Mouse (Mus musculus): ENCODE results near the gene Zfp62. TPM values are rescaled to one million over a fixed set of nuclear protein-coding genes. Genes with fewer than 3 reads are reported as not detected.

The Zfp62 gene
- polyA plus RNA-seq, 1 experiment from 2014 or later = 34.5 TPM

DNA sequence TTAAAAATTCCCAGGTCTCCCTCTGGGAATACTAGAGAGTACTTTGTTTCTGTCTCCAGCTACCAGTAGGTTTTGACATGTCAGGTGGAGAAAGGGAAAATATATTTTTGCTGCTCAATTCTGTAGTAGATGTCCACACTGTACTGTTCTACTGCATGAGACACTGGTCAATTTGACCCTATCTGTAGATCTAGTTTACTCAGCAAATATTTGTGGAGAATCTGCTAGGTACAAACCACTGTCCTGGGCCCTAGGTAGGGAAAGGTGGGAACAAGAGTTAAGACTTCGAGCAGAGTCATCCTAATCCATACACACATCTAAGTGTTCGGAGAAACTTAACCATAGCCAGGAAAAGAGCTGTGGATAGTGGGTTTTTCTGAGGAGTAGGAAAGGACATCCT lies 16.2 kb downstream of the Zfp62 start:
- DNase-seq (ENCODE audit: low spot score) = no peak
- no peak overlapping the region for H3K27ac ChIP-seq (ENCODE audit: low read depth)
- no peak overlapping the region for H3K4me2 ChIP-seq (ENCODE audit: low read length)
- peaks cover 35% of the 10 kb centered on the region for H3K36me3 ChIP-seq (ENCODE audit: control insufficient read depth, insufficient read depth, low read length)
- 92% methylated on average over 2 of the region's 2 CpGs for WGBS
- H3K27me3 ChIP-seq (replicated peaks; ENCODE audit: control insufficient read depth, insufficient read depth, low read length) = no peaks in the 10 kb centered on the region
- no peak overlapping the region for H3K4me3 ChIP-seq (ENCODE audit: low read depth, low read length)
- H3K9ac ChIP-seq (ENCODE audit: low read length) = no peak overlapping the region
- H3K4me1 ChIP-seq (replicated peaks; ENCODE audit: control insufficient read depth, insufficient read depth, low read length) = no peaks in the 10 kb centered on the region
- ATAC-seq (replicated peaks; ENCODE audit: low FRiP score, low TSS enrichment, low read depth) = no peak
- no peaks in the 10 kb centered on the region for H3K9me3 ChIP-seq (ENCODE audit: control insufficient read depth, low read length)

DNA sequence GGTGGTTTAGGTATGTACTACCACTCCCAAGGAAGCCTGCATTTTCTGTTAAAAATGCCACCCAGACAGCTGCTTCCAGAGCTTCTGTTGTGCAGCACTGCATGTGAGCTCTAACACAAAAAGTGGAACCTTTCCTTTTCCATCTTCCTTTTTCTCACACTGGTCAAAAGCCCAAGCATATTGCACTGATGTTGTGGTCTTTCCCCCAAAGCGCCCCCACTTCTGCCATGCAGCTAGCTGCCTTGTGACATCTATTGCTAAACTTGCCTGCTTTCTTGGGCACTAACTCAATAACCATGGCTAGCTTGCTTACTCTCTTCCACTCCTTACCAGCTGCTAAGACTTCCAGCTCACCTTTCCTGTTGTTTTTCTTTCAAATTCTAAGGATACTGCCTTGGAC lies 21.4 kb downstream of the Zfp62 start:
- Histone ChIP-seq H3K4me3 (ENCODE audit: low read depth, low read length) (no peak overlapping the region), H3K36me3 (ENCODE audit: control insufficient read depth, insufficient read depth, low read length) (no peaks in the 10 kb centered on the region), H3K9me3 (ENCODE audit: control insufficient read depth, low read length) (no peaks in the 10 kb centered on the region), H3K9ac (ENCODE audit: low read length) (no peak overlapping the region), H3K4me2 (ENCODE audit: low read length) (no peak overlapping the region), H3K4me1 (replicated peaks; ENCODE audit: control insufficient read depth, insufficient read depth, low read length) (no peaks in the 10 kb centered on the region), H3K27me3 (replicated peaks; ENCODE audit: control insufficient read depth, insufficient read depth, low read length) (no peaks in the 10 kb centered on the region), H3K27ac (ENCODE audit: low read depth) (no peak overlapping the region)
- WGBS = 74% methylated on average over 1 of the region's 1 CpGs
- DNase-seq (ENCODE audit: low spot score) (no peak), ATAC-seq (replicated peaks; ENCODE audit: low FRiP score, low TSS enrichment, low read depth) (no peak)

DNA sequence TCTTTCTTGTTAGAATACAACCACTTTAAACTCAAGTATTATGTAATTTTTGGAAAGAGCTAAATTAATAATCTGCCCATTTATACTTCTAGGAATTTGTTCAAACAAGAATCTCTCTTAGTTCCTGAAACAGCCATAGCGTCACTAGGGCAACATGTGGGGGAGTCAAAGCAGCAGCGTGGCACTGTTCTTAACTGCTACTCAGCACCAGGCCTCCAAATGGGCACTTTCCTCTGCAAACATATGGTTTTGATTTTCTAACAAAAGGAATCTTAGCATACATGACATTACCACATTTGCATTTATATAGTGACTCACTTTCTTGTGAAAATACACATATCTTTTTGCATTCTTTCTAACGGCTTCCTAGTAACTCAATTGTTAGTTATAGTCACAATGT lies 29.7 kb downstream of the Zfp62 start:
- H3K36me3 ChIP-seq (ENCODE audit: control insufficient read depth, insufficient read depth, low read length) = no peaks in the 10 kb centered on the region
- H3K4me1 ChIP-seq (replicated peaks; ENCODE audit: control insufficient read depth, insufficient read depth, low read length) = no peaks in the 10 kb centered on the region
- no peak overlapping the region for H3K4me2 ChIP-seq (ENCODE audit: low read length)
- ATAC-seq (replicated peaks; ENCODE audit: low FRiP score, low TSS enrichment, low read depth) (no peak), DNase-seq (ENCODE audit: low spot score) (no peak)
- H3K27ac ChIP-seq (ENCODE audit: low read depth) = no peak overlapping the region
- H3K4me3 ChIP-seq (ENCODE audit: low read depth, low read length) = no peak overlapping the region
- no peaks in the 10 kb centered on the region for H3K9me3 ChIP-seq (ENCODE audit: control insufficient read depth, low read length)
- WGBS = 85% methylated on average over 3 of the region's 3 CpGs
- H3K9ac ChIP-seq (ENCODE audit: low read length) = no peak overlapping the region
- H3K27me3 ChIP-seq (replicated peaks; ENCODE audit: control insufficient read depth, insufficient read depth, low read length) = no peaks in the 10 kb centered on the region

DNA sequence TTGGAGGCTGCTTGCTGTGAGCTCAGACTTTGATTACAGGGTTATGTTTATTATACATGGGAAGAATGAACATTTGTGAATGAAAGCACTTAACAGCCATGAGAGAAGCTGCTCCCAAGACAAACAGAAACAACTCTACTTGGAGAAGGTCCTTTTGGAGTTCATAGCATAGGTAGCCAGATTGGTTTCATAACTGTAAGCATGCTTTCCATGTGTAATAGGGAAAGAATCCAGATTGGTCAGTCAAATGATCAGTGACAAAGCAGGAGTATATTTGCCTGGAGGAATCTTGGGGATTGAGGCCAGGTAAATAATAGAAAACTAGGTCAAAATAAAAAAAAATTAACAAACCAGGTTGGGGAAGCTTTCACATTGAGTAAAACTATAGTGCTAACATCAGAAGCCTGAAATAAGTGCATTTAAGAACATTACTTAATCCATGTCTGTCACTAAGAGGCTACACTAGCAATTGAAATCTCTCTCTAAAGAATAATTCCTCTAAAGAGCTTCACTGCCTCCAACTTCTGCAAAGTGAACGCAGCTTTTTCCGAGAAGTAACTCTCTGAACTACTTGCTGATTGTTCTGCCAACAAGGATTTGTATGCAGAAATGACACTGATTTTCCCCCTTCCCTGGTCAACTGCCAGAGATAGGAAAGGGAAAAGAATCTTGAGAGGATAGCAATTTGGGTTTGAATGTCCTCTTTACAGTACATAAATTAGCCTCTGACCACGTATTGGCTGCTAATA lies 32.5 kb downstream of the Zfp62 start:
- H3K27ac ChIP-seq (ENCODE audit: low read depth) = no peak overlapping the region
- H3K4me3 ChIP-seq (ENCODE audit: low read depth, low read length) = no peak overlapping the region
- H3K4me1 ChIP-seq (replicated peaks; ENCODE audit: control insufficient read depth, insufficient read depth, low read length) = no peaks in the 10 kb centered on the region
- no peaks in the 10 kb centered on the region for H3K27me3 ChIP-seq (replicated peaks; ENCODE audit: control insufficient read depth, insufficient read depth, low read length)
- H3K9ac ChIP-seq (ENCODE audit: low read length) = no peak overlapping the region
- H3K36me3 ChIP-seq (ENCODE audit: control insufficient read depth, insufficient read depth, low read length) = no peaks in the 10 kb centered on the region
- no peak overlapping the region for H3K4me2 ChIP-seq (ENCODE audit: low read length)
- ATAC-seq (replicated peaks; ENCODE audit: low FRiP score, low TSS enrichment, low read depth) (no peak), DNase-seq (ENCODE audit: low spot score) (no peak)
- WGBS = 75% methylated on average over 3 of the region's 3 CpGs
- H3K9me3 ChIP-seq (ENCODE audit: control insufficient read depth, low read length) = no peaks in the 10 kb centered on the region

DNA sequence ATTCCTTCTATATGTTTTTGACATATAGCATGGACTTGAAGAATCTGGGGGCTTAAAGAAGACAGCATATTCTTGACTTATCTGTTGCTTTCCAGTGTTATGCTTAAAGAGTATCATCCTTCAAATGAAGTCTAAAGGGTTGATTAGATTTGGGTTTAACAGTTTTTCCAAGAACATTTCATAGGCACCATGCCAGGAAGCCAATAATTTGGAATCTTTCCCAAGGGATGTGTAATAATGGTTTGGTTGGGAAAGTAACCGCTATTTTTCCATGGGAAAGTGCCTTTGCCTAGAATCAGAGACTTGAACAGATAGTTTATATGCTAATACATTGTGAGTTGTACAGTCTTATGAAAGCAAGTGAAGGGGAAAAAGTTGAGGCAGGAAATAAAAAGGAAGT lies 33.8 kb downstream of the Zfp62 start:
- Histone ChIP-seq H3K4me3 (ENCODE audit: low read depth, low read length) (no peak overlapping the region), H3K36me3 (ENCODE audit: control insufficient read depth, insufficient read depth, low read length) (no peaks in the 10 kb centered on the region), H3K4me2 (ENCODE audit: low read length) (no peak overlapping the region), H3K9me3 (ENCODE audit: control insufficient read depth, low read length) (no peaks in the 10 kb centered on the region), H3K9ac (ENCODE audit: low read length) (no peak overlapping the region), H3K27ac (ENCODE audit: low read depth) (no peak overlapping the region), H3K4me1 (replicated peaks; ENCODE audit: control insufficient read depth, insufficient read depth, low read length) (no peaks in the 10 kb centered on the region), H3K27me3 (replicated peaks; ENCODE audit: control insufficient read depth, insufficient read depth, low read length) (no peaks in the 10 kb centered on the region)
- ATAC-seq (replicated peaks; ENCODE audit: low FRiP score, low TSS enrichment, low read depth) (no peak), DNase-seq (ENCODE audit: low spot score) (no peak)
- WGBS = 71% methylated on average over 1 of the region's 1 CpGs

DNA sequence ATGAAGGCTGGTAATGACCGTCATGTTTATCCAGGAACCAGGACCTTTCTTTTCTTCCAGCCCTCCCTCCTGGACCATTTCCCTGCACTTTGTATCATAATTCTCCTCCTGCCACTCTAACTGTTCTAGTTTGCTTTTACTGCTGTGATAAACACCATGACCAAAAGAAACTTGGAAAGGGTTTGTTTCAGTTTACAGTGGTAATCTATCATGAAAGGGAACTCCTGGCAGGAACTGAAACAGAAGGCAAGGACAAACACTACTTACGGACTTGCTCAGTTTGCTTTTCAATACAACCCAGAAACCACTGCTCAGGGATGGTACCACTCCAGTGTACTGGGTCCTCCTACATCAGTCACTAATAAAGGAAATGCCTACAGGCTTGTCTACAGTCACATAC lies 34.4 kb downstream of the Zfp62 start:
- ATAC-seq (replicated peaks; ENCODE audit: low FRiP score, low TSS enrichment, low read depth) (no peak), DNase-seq (ENCODE audit: low spot score) (no peak)
- Histone ChIP-seq H3K27me3 (replicated peaks; ENCODE audit: control insufficient read depth, insufficient read depth, low read length) (no peaks in the 10 kb centered on the region), H3K36me3 (ENCODE audit: control insufficient read depth, insufficient read depth, low read length) (no peaks in the 10 kb centered on the region), H3K9ac (ENCODE audit: low read length) (no peak overlapping the region), H3K4me3 (ENCODE audit: low read depth, low read length) (no peak overlapping the region), H3K9me3 (ENCODE audit: control insufficient read depth, low read length) (no peaks in the 10 kb centered on the region), H3K4me2 (ENCODE audit: low read length) (no peak overlapping the region), H3K27ac (ENCODE audit: low read depth) (no peak overlapping the region), H3K4me1 (replicated peaks; ENCODE audit: control insufficient read depth, insufficient read depth, low read length) (no peaks in the 10 kb centered on the region)
- WGBS = 36% methylated on average over 2 of the region's 2 CpGs

DNA sequence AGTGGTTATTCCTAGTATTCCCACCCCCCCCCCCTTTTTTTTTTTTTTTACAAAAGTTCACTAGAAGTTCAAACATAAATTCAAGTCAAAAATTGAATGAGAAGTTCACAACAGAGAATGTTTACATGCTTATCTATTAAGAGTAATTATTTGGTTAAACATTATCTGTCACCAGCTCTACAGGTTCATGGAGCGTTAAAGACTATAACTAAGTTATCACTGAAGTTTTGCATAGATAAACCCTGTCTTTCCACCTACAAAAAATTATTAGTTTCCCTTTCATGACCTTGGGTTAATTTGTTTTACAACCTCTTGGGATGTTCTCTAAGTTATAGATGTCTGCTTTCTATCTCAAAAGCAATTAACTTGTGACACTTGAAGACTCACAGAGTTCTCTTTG lies 37.2 kb downstream of the Zfp62 start:
- ATAC-seq (replicated peaks; ENCODE audit: low FRiP score, low TSS enrichment, low read depth) (no peak), DNase-seq (ENCODE audit: low spot score) (no peak)
- no peaks in the 10 kb centered on the region for H3K27me3 ChIP-seq (replicated peaks; ENCODE audit: control insufficient read depth, insufficient read depth, low read length)
- H3K4me3 ChIP-seq (ENCODE audit: low read depth, low read length) = no peak overlapping the region
- H3K9me3 ChIP-seq (ENCODE audit: control insufficient read depth, low read length) = no peaks in the 10 kb centered on the region
- H3K9ac ChIP-seq (ENCODE audit: low read length) = no peak overlapping the region
- 64% methylated on average over 1 of the region's 1 CpGs for WGBS
- H3K4me2 ChIP-seq (ENCODE audit: low read length) = no peak overlapping the region
- H3K4me1 ChIP-seq (replicated peaks; ENCODE audit: control insufficient read depth, insufficient read depth, low read length) = peaks cover 11% of the 10 kb centered on the region
- H3K36me3 ChIP-seq (ENCODE audit: control insufficient read depth, insufficient read depth, low read length) = no peaks in the 10 kb centered on the region
- no peak overlapping the region for H3K27ac ChIP-seq (ENCODE audit: low read depth)

DNA sequence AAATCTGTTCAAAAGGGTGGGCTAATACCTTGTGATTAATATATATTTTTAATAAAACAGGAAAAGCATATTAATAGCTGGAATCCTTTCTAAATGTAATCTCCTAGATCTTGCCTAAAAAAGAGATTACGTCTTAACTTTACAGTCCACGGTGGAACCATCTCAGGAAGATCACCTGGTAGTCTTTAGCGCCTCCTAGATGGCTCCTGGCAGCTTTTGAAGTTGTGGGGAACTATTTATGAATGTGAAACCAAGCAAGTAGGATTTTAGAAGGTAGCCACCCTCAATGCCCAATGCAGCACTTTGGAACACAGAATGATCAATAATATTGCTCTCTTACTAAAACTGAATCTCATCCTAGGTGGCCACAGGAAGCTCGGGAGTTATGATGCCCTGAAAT lies 37.8 kb downstream of the Zfp62 start:
- H3K9ac ChIP-seq (ENCODE audit: low read length) = no peak overlapping the region
- H3K4me2 ChIP-seq (ENCODE audit: low read length) = no peak overlapping the region
- no peaks in the 10 kb centered on the region for H3K36me3 ChIP-seq (ENCODE audit: control insufficient read depth, insufficient read depth, low read length)
- no peak for ATAC-seq (replicated peaks; ENCODE audit: low FRiP score, low TSS enrichment, low read depth)
- H3K4me1 ChIP-seq (replicated peaks; ENCODE audit: control insufficient read depth, insufficient read depth, low read length) = peaks cover 16% of the 10 kb centered on the region
- 75% methylated on average over 4 of the region's 4 CpGs for WGBS
- no peaks in the 10 kb centered on the region for H3K27me3 ChIP-seq (replicated peaks; ENCODE audit: control insufficient read depth, insufficient read depth, low read length)
- H3K9me3 ChIP-seq (ENCODE audit: control insufficient read depth, low read length) = no peaks in the 10 kb centered on the region
- no peak overlapping the region for H3K27ac ChIP-seq (ENCODE audit: low read depth)
- DNase-seq (ENCODE audit: low spot score) = no peak
- no peak overlapping the region for H3K4me3 ChIP-seq (ENCODE audit: low read depth, low read length)

DNA sequence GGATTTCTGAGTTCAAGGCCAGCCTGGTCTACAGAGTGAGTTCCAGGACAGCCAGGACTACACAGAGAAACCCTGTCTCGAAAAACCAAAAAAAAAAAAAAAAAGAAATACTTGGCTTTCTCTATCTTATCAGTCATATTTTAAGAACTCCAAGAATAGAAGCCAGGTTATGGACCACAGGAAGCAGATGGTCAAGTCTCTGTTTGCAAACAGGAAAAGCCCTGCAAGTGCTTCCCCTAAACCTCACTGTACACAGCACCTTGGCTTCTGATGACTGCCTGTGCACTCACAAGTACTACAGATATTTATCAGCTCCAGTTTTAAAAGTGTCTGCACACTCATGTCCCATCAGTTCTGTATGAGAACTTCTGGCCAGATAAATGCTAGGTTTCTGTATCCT lies 38.4 kb downstream of the Zfp62 start:
- ATAC-seq (replicated peaks; ENCODE audit: low FRiP score, low TSS enrichment, low read depth) = no peak
- Histone ChIP-seq H3K9me3 (ENCODE audit: control insufficient read depth, low read length) (no peaks in the 10 kb centered on the region), H3K4me3 (ENCODE audit: low read depth, low read length) (no peak overlapping the region), H3K27ac (ENCODE audit: low read depth) (no peak overlapping the region), H3K27me3 (replicated peaks; ENCODE audit: control insufficient read depth, insufficient read depth, low read length) (no peaks in the 10 kb centered on the region), H3K36me3 (ENCODE audit: control insufficient read depth, insufficient read depth, low read length) (no peaks in the 10 kb centered on the region), H3K4me2 (ENCODE audit: low read length) (no peak overlapping the region), H3K4me1 (replicated peaks; ENCODE audit: control insufficient read depth, insufficient read depth, low read length) (peaks cover 22% of the 10 kb centered on the region), H3K9ac (ENCODE audit: low read length) (no peak overlapping the region)
- DNase-seq (ENCODE audit: low spot score) = no peak
- no CpG with 5 or more reads among the region's 1 CpGs for WGBS
